Mouse (Mus musculus) cerebellum, postnatal 10 days (tissue): ENCODE results near the gene Rasl11a.

Experiments
- DNase-seq, 2 experiments: peaks; one replicate each; pipeline ENCODE4 v3.0.0; 2021; ENCODE audit warnings: mixed read lengths in 2 of 2

Gene Rasl11a

GRCm38 (mm10) chr5:146844945-146845365 is at the start of gene Rasl11a:
TSS of gene Rasl11a (plus strand) at chr5:146845071.
- peak; percentile 81 to 85 for DNase-seq

GRCm38 (mm10) chr5:146795728-146796127 is 49.1 kb upstream of the Rasl11a start:
- no peak for DNase-seq

GRCm38 (mm10) chr5:146798031-146798430 is 46.8 kb upstream of the Rasl11a start:
- DNase-seq = no peak

- no peak for DNase-seq
Observed at GRCm38 (mm10) chr5:146806004-146806430, 38.9 kb upstream of the Rasl11a start.

GRCm38 (mm10) chr5:146809951-146810350 is 34.9 kb upstream of the Rasl11a start:
- DNase-seq = no peak

- no peak for DNase-seq
Observed at GRCm38 (mm10) chr5:146812866-146813265, 32.0 kb upstream of the Rasl11a start.

GRCm38 (mm10) chr5:146813421-146813820 is 31.4 kb upstream of the Rasl11a start:
- no peak for DNase-seq

GRCm38 (mm10) chr5:146815394-146815793 is 29.5 kb upstream of the Rasl11a start:
- no peak for DNase-seq

GRCm38 (mm10) chr5:146817583-146817982 is 27.3 kb upstream of the Rasl11a start:
- no peak for DNase-seq

GRCm38 (mm10) chr5:146818906-146819623 is 25.8 kb upstream of the Rasl11a start:
- DNase-seq = peak; percentile 16 to 21

- no peak for DNase-seq
Observed at GRCm38 (mm10) chr5:146823005-146823404, 21.9 kb upstream of the Rasl11a start.

GRCm38 (mm10) chr5:146829528-146829927 is 15.3 kb upstream of the Rasl11a start:
- no peak for DNase-seq

GRCm38 (mm10) chr5:146832435-146832768 is 12.5 kb upstream of the Rasl11a start:
- DNase-seq = peak in 1 of 2 experiments; percentile 20

- DNase-seq = peak; percentile 96 to 97
Observed at GRCm38 (mm10) chr5:146832769-146833448, 12.0 kb upstream of the Rasl11a start, which contains the start of gene Rpl21. TSS of gene Rpl21 (plus strand) at chr5:146832890.

GRCm38 (mm10) chr5:146833673-146834201 is 11.1 kb upstream of the Rasl11a start:
- DNase-seq = no peak

- no peak for DNase-seq
Observed at GRCm38 (mm10) chr5:146834959-146835358, 9.9 kb upstream of the Rasl11a start.

GRCm38 (mm10) chr5:146837967-146838720 is 6.7 kb upstream of the Rasl11a start:
- DNase-seq = no peak

GRCm38 (mm10) chr5:146838836-146839648 is 5.8 kb upstream of the Rasl11a start:
- DNase-seq = no peak

- no peak for DNase-seq
Observed at GRCm38 (mm10) chr5:146839760-146840159, 5.1 kb upstream of the Rasl11a start.

- no peak for DNase-seq
Observed at GRCm38 (mm10) chr5:146840422-146840821, 4.4 kb upstream of the Rasl11a start.

- DNase-seq = no peak
Observed at GRCm38 (mm10) chr5:146841301-146841700, 3.6 kb upstream of the Rasl11a start.

GRCm38 (mm10) chr5:146841996-146842395 is 2.9 kb upstream of the Rasl11a start:
- DNase-seq = no peak
